Mouse (Mus musculus): ENCODE data around the gene Hbq1a.

DNA sequence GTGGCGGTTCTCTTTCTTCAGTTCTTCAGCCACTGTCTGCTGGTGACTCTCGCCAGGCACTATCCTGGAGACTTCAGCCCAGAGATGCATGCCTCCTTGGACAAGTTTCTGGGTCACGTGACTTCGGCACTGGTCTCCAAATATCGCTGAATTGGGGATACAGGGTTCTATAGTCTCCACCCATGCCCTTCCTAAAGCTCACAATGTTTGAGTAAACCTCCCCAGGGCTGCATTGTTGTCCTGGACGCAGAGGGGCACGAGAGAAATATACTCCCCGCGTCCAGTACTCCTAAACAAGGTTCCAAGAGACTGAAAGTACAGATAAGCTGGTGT, 12.4 kb upstream of the Hbq1a start:
- TF ChIP-seq CTCF (IDR thresholded peaks at IDR 0.05; ENCODE audit: low read depth) (no peak), EP300 (optimal IDR thresholded peaks at IDR 0.05) (no peak)
